Mouse (Mus musculus) bone marrow, adult 2 months (tissue): ENCODE data around the gene Gm12790.

Experiments
- CTCF ChIP-seq: fragments of 200-500 bp; IDR thresholded peaks from 2 replicates; pipeline ENCODE4 v1.5.1; 2011; ENCODE audit warnings: low read length, control low read depth; ENCODE audit not compliant: control insufficient read depth, insufficient read depth
- POLR2A ChIP-seq: fragments of 200-500 bp; IDR thresholded peaks from 2 replicates; pipeline ENCODE4 v1.6.1; 2011; ENCODE audit warnings: low read depth, mild to moderate bottlenecking, control low read depth, low read length, borderline replicate concordance; ENCODE audit not compliant: control insufficient read depth

- no peak for TF ChIP-seq CTCF
- TF ChIP-seq POLR2A, result no peak
Measured at GRCm38 (mm10) chr4:101985678-101986077, 4.8 kb upstream of the Gm12790 start.
